Mouse (Mus musculus) midbrain, embryonic 12.5 days (tissue): Measurements from ENCODE around the gene Akap13. TPM values are rescaled to one million over a fixed set of nuclear protein-coding genes. Genes with fewer than 3 reads are reported as not detected.
"Not testable (repeated sequence)": the region's sequence is repeated elsewhere in the genome, so short reads cannot be mapped to it uniquely, and the experiment has no call there.

Experiments used
- ATAC-seq: fragments of 200-750 bp; cut with Nextera tagmentation; 2 replicates; pipeline ENCODE4 v1.8.0; 2017; ENCODE audit warnings: low read depth, moderate TSS enrichment, moderate library complexity; ENCODE audit not compliant: low FRiP score
- H3K27ac ChIP-seq: fragments of 300-500 bp; sonication (generic); replicated peaks from 2 replicates; pipeline ENCODE4 v1.5.1; 2016; ENCODE audit warnings: mild to moderate bottlenecking
- H3K27me3 ChIP-seq: fragments of 300-500 bp; sonication (generic); 2 replicates; pipeline ENCODE4 v1.6.1; 2016; ENCODE audit warnings: mild to moderate bottlenecking
- H3K36me3 ChIP-seq: fragments of 300-500 bp; sonication (generic); 2 replicates; pipeline ENCODE4 v1.6.1; 2016
- H3K4me1 ChIP-seq: fragments of 300-500 bp; sonication (generic); 2 replicates; pipeline ENCODE4 v1.6.1; 2016
- H3K4me2 ChIP-seq: fragments of 300-500 bp; sonication (generic); replicated peaks from 2 replicates; pipeline ENCODE4 v1.6.1; 2016; ENCODE audit warnings: mild to moderate bottlenecking, moderate library complexity
- H3K4me3 ChIP-seq: fragments of 300-500 bp; sonication (generic); 2 replicates; pipeline ENCODE4 v1.5.1; 2016; ENCODE audit warnings: mild to moderate bottlenecking
- H3K9ac ChIP-seq: fragments of 300-500 bp; sonication (generic); replicated peaks from 2 replicates; pipeline ENCODE4 v1.6.1; 2016; ENCODE audit warnings: mild to moderate bottlenecking, moderate library complexity
- H3K9me3 ChIP-seq: fragments of 300-500 bp; sonication (generic); 2 replicates; pipeline ENCODE4 v1.6.1; 2016; ENCODE audit warnings: mild to moderate bottlenecking
- WGBS: fragments of 180-500 bp; shearing (Covaris S2); methylation state at CpG from one replicate; pipeline ENCODE4 v1.1.7; 2016; 5-methylcytosine and 5-hydroxymethylcytosine counted together
- polyA plus RNA-seq: library from polyadenylated mRNA; unstranded; fragments of >200 nt; fragmentation: Nextera tagmentation; extraction: Ambion mirVana; gene quantifications from 2 replicates; pipeline ENCODE4 v1.2.1, GENCODE M21; 2016

Gene Akap13
- polyA plus RNA-seq, 1 experiment from 2014 or later: 32.9 TPM

DNA sequence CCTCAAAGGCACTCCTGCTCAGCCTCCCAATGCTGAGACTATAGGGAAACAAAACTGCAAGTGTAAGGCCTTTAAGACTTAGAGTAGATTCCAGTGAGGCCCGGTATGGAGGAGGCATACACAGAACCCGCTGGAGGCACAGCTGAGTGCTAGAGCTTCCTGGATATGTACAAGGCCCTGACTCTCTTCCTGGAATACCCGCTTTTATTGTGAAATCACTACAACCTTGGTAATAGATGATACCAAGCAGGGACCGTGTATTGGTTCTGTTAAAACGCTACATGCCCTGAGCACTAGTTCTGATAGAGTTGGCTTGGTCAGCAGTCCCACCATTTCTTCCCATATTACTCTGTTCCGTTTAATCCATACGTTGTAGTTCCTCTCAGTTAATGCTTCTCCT lies 274.3 kb downstream of the Akap13 start:
- Histone ChIP-seq H3K9ac (no peak overlapping the region), H3K4me3 (no peak overlapping the region), H3K4me2 (no peak overlapping the region), H3K36me3 (peaks cover 53% of the 10 kb centered on the region), H3K4me1 (no peaks in the 10 kb centered on the region), H3K9me3 (no peaks in the 10 kb centered on the region), H3K27me3 (no peaks in the 10 kb centered on the region), H3K27ac (no peak overlapping the region)
- WGBS: 96% methylated on average over 7 of the region's 7 CpGs
- no peak for ATAC-seq

DNA sequence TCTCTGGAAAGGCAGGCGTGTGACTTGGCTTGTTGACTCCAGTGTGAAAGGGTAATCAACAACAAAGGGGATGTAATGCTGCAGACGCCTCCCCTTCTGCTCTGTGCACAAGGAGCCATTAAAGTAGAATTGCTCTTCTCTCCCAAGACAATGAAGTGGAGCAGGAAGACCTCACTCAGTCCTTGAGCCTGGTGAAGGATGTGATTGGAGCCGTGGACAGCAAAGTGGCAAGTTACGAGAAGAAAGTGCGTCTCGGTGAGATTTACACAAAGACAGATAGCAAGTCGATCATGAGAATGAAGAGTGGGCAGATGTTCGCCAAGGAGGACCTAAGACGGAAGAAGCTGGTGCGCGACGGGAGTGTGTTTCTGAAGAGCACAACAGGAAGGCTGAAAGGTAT lies 274.9 kb downstream of the Akap13 start:
- ATAC-seq: no peak
- no peaks in the 10 kb centered on the region for H3K9me3 ChIP-seq
- no peak overlapping the region for H3K27ac ChIP-seq
- H3K9ac ChIP-seq: no peak overlapping the region
- H3K4me3 ChIP-seq: no peak overlapping the region
- peaks cover 52% of the 10 kb centered on the region for H3K36me3 ChIP-seq
- no peaks in the 10 kb centered on the region for H3K4me1 ChIP-seq
- H3K4me2 ChIP-seq: no peak overlapping the region
- H3K27me3 ChIP-seq: no peaks in the 10 kb centered on the region
- 90% methylated on average over 12 of the region's 12 CpGs for WGBS

DNA sequence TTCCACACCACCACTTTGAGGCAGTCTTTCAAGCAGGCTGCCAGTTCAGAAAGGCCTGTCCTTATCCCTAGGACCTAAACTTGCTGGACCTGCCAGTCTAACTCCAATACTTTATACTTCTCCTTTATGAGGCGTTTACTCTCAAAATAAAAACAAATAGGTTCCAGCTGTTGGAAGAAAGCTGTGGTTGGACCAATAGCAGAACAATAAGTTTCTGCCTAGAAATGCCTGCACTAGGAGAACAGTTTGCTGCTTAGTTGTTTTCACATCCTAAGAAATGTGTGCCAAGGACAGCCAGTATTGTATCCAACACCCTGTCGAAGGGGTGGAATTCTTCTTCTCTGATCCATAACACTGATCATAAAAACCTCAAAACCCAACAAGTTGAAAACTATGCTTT lies 276.6 kb downstream of the Akap13 start:
- H3K9me3 ChIP-seq: no peaks in the 10 kb centered on the region
- H3K9ac ChIP-seq: no peak overlapping the region
- no peak for ATAC-seq
- no peaks in the 10 kb centered on the region for H3K27me3 ChIP-seq
- no peak overlapping the region for H3K4me2 ChIP-seq
- no peaks in the 10 kb centered on the region for H3K4me1 ChIP-seq
- no peak overlapping the region for H3K4me3 ChIP-seq
- 85% methylated on average over 2 of the region's 2 CpGs for WGBS
- peaks cover 47% of the 10 kb centered on the region for H3K36me3 ChIP-seq
- H3K27ac ChIP-seq: no peak overlapping the region

DNA sequence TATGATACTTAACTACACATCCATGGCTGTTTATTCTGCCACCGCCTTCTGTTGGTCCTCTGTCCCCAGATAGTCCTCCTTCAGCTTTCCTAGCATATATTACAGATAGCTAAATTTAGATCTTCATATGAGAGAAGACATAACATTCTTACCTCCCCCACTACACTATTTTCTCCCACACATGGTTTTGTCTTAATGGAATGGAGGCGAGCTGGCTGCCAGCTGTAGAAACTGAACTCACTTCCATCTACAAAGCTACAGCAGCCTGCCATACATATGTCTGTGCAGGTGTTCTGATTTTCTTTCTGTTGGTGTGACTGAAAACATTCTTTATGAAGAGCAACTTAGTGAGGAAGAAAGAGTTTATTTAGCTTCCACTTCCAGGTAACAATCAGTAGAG lies 277.8 kb downstream of the Akap13 start:
- no peak for ATAC-seq
- no peak overlapping the region for H3K4me3 ChIP-seq
- no peak overlapping the region for H3K4me2 ChIP-seq
- no peak overlapping the region for H3K27ac ChIP-seq
- H3K9me3 ChIP-seq: no peaks in the 10 kb centered on the region
- peaks cover 50% of the 10 kb centered on the region for H3K36me3 ChIP-seq
- H3K27me3 ChIP-seq: no peaks in the 10 kb centered on the region
- H3K9ac ChIP-seq: no peak overlapping the region
- H3K4me1 ChIP-seq: no peaks in the 10 kb centered on the region
- 89% methylated on average over 2 of the region's 2 CpGs for WGBS

DNA sequence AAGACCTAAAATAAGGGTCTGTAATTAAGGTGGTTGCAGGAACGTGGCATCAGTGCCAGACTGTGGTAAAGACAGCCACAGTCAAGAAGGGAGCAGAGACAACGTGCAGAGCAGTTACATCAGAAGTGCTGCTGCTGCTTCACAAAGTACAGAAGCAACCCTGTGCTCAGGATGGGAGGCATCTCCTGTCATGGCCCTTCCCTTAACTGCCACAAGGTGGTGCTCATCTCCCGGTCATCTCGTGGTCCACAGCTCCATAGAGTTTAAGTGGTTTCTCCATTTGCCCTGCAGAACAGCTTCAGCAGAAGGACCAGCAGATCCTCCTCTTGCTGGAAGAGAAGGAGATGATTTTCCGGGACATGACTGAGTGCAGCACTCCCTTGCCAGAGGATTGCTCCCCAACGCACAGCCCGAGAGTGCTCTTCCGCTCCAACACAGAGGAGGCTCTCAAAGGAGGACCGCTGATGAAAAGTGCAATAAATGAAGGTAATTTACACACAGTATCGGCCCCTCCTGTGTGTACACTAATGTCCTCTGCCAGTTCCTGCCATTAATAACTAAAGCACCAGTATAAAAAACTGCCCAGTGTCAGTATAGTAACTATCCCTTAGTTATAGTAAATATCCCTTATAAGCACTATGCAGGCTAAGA lies 283.9 kb downstream of the Akap13 start:
- Histone ChIP-seq H3K4me2 (no peak overlapping the region), H3K9me3 (no peaks in the 10 kb centered on the region), H3K27me3 (no peaks in the 10 kb centered on the region), H3K9ac (no peak overlapping the region), H3K4me1 (no peaks in the 10 kb centered on the region), H3K27ac (no peak overlapping the region), H3K4me3 (no peak overlapping the region), H3K36me3 (peaks cover 46% of the 10 kb centered on the region)
- peak; percentile 87 for ATAC-seq
- 58% methylated on average over 10 of the region's 10 CpGs for WGBS

DNA sequence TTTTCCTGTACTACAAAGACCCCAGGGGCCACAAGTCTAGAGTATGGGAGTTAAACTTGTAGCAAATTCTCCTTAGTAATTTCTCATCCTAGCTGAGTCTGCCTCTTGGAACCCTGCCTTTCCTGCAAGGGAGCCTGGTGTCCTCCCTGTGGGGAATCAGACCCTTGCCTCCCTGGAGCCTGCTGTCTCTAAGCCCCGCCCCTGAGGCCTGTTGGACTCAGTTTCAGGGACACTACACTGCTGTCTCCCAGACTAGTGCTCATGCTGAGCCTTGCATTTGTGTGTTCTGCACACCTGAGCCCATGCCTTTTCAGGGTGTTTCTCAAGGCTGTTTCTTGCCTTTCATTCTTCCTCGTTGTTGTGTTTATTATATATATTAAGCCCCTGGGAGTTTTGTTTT lies 289.2 kb downstream of the Akap13 start:
- Histone ChIP-seq H3K36me3 (peaks cover 49% of the 10 kb centered on the region), H3K4me1 (no peaks in the 10 kb centered on the region), H3K4me2 (no peak overlapping the region), H3K9ac (no peak overlapping the region), H3K27ac (no peak overlapping the region), H3K9me3 (no peaks in the 10 kb centered on the region), H3K4me3 (no peak overlapping the region), H3K27me3 (no peaks in the 10 kb centered on the region)
- no peak for ATAC-seq
- 69% methylated on average over 2 of the region's 2 CpGs for WGBS

DNA sequence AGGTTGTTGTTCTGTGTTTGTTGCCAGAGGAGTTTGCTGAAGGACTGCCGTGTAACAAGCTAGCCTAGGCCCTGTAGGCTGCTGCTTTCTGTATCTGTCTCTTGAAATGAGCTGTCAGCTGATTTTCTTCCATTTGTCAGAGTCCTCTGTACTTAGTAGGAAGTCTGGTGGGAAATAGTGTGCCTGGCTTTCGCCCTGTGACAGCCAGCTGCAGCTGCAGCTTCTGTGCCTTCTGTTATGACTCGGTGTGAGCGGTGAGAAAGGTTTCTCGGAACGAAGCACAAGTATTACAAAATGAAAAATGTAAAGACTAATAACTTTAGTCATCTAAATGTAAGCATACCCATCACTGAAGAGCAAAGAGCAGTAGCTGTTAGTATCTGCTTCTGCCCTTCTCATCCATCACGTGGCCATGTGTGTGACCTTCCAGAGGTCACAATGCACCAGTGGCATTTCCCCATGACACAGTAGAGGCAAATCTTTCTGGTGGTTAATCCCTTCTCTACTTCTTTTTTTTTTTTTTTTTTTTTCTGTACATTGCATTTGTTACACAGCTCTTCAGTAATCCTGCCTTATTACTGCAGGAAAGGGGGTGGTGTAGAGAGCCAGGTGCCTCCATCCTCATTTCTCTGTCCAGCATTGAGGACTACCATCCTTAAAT lies 289.8 kb downstream of the Akap13 start:
- Histone ChIP-seq H3K27me3 (no peaks in the 10 kb centered on the region), H3K27ac (no peak overlapping the region), H3K4me3 (no peak overlapping the region), H3K4me2 (no peak overlapping the region), H3K4me1 (no peaks in the 10 kb centered on the region), H3K36me3 (peaks cover 49% of the 10 kb centered on the region), H3K9me3 (no peaks in the 10 kb centered on the region), H3K9ac (no peak overlapping the region)
- 84% methylated on average over 7 of the region's 7 CpGs for WGBS
- no peak for ATAC-seq

DNA sequence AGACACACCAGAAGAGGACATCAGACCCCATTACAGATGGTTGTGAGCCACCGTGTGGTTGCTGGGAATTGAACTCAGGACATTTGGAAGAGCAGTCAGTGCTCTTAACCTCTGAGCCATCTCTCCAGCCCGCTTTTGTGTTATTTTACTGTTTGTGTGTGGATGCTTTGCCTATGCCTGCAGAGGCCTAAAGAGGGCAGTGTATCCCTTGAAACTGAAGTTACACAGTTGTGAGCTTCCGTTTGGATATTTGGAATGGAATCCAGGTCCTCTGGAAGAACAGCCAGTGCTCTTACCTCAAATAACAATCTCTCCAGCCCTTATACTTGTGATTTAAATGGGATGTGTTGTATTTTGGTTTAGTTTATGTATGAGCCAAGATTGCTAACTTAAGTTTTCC lies 290.6 kb downstream of the Akap13 start:
- not testable (repeated sequence) for ATAC-seq, H3K27ac ChIP-seq

DNA sequence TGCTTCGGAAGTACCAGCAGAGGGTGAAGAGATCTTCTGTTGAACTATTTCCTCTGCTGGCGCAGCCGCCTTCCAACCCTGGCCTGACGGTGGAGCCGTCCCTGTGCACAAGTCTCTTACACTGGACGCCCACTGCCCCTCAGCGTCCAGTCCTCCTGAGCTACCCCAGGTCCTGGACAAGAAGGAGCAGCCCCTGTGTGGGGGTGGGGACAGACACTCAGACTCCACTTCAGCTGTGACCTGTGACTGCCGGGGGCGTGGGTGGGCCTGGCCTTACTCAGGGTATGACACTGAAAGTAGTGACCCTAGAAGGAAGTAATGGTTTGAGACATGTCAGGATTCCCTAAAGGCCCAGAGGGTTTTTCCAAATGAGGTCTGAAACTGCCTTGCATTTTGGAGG lies 295.2 kb downstream of the Akap13 start:
- H3K9me3 ChIP-seq: no peaks in the 10 kb centered on the region
- H3K27ac ChIP-seq: no peak overlapping the region
- H3K4me3 ChIP-seq: no peak overlapping the region
- H3K4me1 ChIP-seq: peaks cover 12% of the 10 kb centered on the region
- H3K4me2 ChIP-seq: no peak overlapping the region
- WGBS: 92% methylated on average over 9 of the region's 9 CpGs
- no peak for ATAC-seq
- no peak overlapping the region for H3K9ac ChIP-seq
- no peaks in the 10 kb centered on the region; the same call in 1 of the 2 replicates for H3K27me3 ChIP-seq
- peaks cover 42% of the 10 kb centered on the region for H3K36me3 ChIP-seq

More for the DNA sequence above, 290.6 kb downstream of the Akap13 start:
- H3K4me1 ChIP-seq, H3K27me3 ChIP-seq, H3K9me3 ChIP-seq, H3K4me2 ChIP-seq, H3K4me3 ChIP-seq, H3K9ac ChIP-seq: not testable (repeated sequence)
- peaks cover 54% of the 10 kb centered on the region for H3K36me3 ChIP-seq
- 65% methylated on average over 3 of the region's 3 CpGs for WGBS

DNA sequence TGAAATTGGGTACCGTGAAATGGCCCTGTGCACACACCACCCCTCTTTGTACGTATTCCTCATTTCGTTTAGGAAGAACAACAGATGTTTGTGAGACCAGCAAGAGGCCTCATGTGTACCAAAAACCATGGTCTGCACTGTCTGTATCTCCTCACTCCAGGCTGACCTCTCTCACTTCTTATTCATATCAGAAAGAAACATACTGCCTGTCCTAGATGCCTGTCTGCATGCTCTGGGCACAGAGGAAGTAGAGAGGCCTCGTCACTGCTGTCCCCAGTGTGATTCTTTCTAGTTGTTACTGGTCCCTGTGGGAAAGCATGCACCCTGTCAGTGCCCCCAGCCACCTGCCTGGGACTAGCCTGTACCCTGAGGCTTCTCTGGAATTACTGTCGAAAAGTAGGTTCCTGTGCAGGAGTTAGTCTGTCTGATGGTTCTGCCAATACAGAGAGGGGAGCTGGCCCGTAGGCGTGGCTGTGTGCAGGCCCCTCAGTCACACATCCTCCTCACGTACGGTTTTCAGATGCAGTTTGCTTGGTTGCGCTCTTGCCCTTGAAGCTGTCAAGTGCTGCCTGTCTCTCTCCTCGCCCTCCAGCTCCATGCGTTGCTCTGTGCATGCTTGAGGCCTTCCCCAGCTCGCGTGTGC lies 295.9 kb downstream of the Akap13 start:
- Histone ChIP-seq H3K36me3 (peaks cover 42% of the 10 kb centered on the region), H3K4me1 (peaks cover 17% of the 10 kb centered on the region), H3K4me3 (no peak overlapping the region), H3K4me2 (no peak overlapping the region), H3K9me3 (no peaks in the 10 kb centered on the region), H3K9ac (no peak overlapping the region), H3K27me3 (no peaks in the 10 kb centered on the region; the same call in 1 of the 2 replicates), H3K27ac (no peak overlapping the region)
- 90% methylated on average over 14 of the region's 14 CpGs for WGBS
- ATAC-seq: no peak

DNA sequence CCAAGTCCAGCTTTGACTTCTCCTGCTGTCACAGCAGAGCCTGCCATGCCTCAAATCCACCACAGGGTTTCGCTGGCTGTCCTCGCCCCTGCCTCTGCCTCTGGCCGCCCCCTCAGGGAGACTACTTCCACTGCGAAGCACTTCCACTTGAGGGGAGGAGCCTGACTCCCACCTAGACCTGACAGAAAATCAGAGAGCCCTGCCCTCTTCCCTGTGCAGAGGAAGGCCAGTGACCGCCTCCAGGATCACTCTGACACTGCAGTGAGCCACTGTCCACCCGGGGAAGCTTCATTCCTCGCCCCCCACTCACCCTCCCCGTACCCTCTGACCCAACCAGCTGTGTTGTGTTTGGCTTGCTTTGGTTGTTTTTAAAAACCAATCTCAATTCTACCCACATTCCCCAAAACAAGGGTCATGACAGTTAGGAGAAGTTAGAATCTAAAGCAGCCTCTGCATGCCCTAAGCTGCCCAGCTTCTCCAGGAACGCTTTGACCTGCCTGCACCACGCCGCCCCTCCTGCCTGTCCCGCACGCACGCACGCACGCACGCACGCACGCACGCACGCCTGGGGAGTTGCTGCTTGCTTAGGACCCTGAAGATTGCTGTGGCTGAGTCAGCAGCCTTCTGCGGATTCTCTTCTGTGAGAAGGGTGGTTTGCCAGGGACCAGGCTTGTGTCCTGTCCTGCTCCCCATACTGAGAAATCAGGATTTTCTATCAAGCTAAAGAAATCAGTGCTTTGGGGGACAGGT lies 297.3 kb downstream of the Akap13 start:
- Histone ChIP-seq H3K27ac (0 out of 2 replicates have a peak overlapping the region, but pooled peaks have one; percentile 25), H3K27me3 (no peaks in the 10 kb centered on the region; the same call in 1 of the 2 replicates), H3K9me3 (no peaks in the 10 kb centered on the region), H3K4me3 (no peak overlapping the region), H3K36me3 (peaks cover 38% of the 10 kb centered on the region), H3K9ac (no peak overlapping the region), H3K4me2 (no peak overlapping the region), H3K4me1 (peaks cover 17% of the 10 kb centered on the region)
- peak; percentile 42; the same call in 1 of the 2 replicates for ATAC-seq
- WGBS: 53% methylated on average over 22 of the region's 22 CpGs
